Mouse (Mus musculus) erythroblast, embryonic 14.5 days (primary cell): ENCODE results near the gene Spata31d1a.

ENCODE experiments used
- GATA1 ChIP-seq: IDR thresholded peaks from 2 replicates; pipeline ENCODE4 v1.6.1; 2012; ENCODE audit warnings: low read length, inconsistent platforms, mixed read lengths
- TAL1 ChIP-seq: IDR thresholded peaks from 3 replicates; pipeline ENCODE4 v1.6.1; 2012; ENCODE audit warnings: low read length, inconsistent platforms, mixed read lengths

GRCm38 (mm10) chr13:59656975-59657388 lies 53.1 kb downstream of the Spata31d1a start:
- no peak for TF ChIP-seq TAL1
- no peak for TF ChIP-seq GATA1
